Mouse (Mus musculus) neural tube, embryonic 10.5 days (tissue): Measurements from ENCODE around the gene Tspan12.
"Not testable (repeated sequence)": the region's sequence is repeated elsewhere in the genome, so short reads cannot be mapped to it uniquely, and the experiment has no call there.

ENCODE experiments used
- DNase-seq: peaks from one replicate; pipeline ENCODE4 v3.0.0-alpha.2; 2017; ENCODE audit warnings: low spot score; ENCODE audit errors: extremely low spot score

The Tspan12 gene

DNA sequence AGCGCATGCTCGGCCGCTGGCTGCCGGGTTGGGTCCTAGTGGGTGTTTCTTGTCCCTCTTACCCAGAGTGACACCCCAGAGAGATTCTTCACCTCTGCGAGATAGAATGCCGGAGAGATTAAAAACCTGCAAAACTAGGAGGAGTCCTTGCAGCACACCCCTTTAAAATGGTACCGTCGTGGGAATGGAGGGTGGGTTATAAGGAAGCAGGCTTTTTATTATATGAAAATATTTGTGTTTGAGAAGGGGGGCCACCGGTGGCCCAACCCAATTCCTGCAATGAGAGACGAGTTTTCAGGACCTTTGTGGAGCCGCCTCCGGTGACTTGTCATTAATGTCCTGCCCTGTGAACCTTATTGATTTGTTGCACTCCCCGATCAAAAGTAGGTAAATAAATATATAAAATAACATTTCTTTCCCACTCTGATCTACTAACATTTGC, at the start of gene Tspan12:
Tspan12 (minus strand) TSS at position 172 of the 442 bp plus-strand sequence.
- no peak for DNase-seq

DNA sequence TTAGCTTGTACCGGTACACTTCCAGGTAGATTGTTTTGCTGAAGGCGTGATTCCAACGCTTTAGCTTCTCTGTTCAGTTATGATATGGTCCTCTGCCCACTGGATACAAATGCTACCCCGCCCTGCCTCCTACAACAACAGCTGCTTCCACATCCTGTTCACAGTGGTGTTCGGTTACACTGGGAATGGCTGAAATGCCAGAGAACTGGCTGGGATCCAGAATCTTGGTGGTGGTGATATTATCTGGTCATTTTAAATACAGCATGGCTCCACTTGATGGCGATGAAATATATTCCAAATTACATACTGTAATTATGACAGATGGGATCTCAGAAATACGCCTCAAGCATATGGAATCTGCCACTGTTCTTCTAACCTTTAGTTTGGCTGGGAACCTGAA, 42.1 kb upstream of the Tspan12 start:
- DNase-seq: no peak

DNA sequence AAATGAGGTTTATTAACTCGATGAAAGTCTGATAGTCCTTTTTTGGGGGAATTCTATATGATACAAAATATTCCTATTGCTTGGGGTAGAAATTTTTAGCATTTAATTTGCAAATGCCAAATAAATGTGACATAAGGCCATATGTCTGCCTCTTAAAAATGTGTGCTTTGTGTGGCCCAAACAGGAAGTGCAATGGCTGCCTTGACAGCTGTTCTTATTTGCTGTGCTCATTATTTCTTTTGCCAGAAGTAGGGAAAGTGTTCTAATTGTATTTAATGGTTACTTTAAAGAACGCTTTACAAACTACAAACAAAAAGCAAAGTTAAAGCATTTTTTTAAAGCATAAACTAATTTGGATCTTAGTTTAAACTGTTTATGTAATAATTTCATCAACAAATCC, 36.8 kb upstream of the Tspan12 start:
- DNase-seq: no peak

DNA sequence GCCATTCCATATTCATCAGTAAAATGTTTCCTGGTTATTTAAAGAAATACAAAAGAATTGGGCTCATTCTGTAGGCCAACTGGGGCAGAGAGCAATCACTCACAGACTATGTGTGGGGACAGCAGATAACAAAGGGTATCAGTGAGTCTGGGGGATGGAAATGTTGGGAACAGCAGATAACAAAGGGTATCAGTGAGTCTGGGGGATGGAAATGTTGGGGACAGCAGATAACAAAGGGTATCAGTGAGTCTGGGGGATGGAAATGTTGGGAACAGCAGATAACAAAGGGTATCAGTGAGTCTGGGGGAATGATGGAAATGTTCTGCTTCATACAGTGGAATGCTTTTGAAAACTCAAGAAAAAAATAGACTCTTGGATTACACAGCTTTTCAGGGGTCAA, 35.7 kb upstream of the Tspan12 start:
- DNase-seq: not testable (repeated sequence)

DNA sequence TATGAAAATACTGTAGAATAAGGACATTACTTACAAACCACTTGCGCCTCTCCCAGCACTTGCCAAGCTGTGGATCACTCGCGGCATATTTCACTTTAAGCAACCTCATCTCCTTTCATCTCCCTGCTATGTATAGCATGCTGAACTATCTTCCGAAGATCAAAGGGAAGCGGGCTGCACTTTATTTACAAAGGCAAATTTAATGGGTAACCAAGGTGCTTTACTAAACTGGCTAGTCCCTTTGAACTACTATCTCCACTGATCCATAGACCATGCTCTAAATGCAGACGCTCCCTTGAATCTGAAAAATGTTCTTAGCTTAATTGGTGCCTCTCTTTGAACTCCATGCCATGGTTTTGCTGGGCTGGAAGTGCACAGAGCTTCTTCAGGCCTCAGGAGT, 27.2 kb upstream of the Tspan12 start:
- DNase-seq: no peak

DNA sequence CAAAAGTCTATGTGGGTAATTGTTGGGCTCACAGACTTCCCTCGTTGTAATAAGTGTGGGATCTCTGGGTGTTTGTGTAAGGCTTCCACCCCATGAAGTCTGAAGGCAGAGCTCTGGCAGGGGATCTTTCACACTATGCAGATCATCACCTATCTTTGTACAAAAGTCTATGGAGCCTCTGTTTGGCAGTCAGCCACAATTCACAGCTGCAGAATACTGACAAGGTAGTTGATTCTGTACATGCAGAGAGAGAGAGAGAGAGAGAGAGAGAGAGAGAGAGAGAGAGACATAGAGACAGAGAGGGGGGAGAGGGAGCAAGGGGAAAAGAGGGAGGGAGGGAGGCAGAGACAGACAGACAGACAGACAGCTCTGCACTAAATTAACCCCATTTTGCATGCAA, 15.0 kb upstream of the Tspan12 start:
- DNase-seq: no peak

DNA sequence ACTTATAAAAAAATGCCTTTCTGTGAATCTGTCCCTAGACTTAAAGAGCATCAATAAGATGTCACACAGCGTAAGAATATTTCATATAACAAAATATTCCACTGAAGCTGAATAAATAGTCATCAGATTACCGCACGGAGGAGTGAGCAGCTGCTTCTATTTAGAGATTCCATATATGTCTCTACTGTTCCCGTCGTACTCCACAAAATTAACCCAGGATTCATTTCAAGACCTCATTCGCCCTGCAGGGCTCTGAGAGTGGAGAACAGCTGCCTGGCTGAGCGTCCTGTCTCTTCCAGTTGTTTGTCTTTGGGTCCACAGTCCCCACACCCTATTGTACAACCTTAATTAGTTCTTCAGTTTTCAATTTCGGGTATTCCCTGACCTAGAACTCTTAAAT, 11.9 kb upstream of the Tspan12 start:
- no peak for DNase-seq

DNA sequence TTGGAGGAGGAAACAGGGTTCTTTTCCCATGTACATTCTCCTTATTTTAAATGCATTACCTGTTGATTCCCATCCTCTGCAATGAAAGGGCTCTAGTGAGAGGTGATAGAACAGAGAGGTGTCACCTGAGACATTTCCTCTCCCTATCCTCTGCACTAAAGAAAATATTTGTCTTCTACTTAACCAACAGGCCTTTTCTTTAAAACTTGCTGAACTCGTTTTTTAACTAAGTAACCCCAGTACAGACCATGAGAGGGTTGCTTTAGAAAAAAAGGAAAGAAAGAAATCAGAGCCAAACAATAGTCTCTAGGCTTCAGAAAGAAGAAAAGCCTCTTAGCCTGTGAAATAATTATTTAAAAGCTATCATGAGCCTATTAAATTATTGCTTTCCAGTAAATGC, 11.2 kb upstream of the Tspan12 start:
- no peak for DNase-seq

DNA sequence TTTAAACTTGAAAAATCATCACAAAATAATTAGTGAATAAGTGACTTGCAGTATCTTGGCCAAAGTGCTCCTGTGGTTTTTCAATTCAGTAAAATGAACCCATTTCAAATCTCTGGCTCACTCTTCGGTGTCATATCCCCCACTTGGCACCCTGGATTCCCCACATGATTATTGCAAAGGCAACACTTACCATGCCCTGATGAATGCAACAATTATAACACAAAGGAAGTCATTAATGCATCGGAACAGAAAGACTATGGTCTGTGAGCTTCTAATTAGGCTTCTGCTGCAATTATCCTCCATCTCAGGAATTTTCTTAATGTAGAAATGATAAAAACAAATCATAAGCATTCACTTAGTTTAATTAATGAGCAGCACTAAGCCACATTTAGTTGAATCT, 9.0 kb upstream of the Tspan12 start:
- DNase-seq: no peak

DNA sequence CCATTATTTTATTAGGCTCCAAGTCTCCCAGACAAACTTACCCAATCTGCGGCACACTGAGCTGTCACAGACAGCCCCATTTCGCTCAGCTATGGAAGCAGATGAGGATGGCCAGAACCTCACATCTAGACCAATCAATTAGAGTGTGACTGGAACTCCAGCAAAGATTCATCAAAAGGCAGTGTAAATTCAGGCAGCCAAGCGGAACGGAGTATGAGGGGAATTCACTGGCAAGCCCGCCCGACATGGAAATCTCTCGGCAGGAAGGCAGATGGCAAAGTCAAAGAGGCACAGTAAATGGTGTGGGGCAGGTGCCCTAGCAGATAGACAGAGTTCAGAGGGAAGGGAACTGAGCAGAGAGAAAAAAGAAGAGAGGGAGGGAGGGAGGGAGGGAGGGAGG, 5.5 kb upstream of the Tspan12 start:
- DNase-seq: peak; percentile 36

DNA sequence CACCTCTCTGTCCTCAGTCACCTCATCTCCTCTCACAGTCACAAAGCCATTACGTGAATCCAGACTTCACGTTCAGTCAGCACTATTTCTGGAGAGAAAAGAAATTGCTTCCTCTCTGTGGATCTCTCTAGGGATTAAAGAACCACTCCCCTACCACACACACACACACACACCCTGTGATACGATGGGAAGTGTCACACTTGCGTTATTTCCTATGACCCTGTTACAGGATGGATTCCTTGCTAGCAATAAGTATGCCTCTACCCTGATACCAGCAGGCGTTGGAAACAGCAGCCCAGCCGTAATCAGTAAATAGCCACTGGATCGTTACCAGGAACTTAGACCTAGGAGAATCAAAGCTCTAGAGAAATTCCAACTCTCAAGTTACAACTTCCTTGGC, 3.6 kb upstream of the Tspan12 start:
- DNase-seq: no peak

DNA sequence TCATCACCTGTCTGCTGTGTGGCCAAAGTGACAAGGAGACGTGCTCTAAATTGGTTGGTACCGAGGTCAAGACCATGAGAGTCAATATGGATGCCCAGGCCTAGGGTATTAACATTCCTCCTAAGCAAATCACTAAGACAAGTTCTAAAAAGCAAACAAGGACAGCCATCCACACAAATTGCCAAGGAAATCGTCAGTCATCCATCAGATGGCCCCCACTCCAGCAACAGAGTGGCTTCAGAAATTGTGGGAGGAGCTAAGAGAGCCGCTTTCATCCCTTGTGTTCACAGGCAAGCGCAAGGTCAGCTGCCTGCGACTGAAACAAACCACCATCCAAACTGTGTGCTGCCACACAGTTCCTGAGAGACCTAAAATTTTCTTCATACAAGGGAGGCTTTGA, 1.0 kb upstream of the Tspan12 start:
- no peak for DNase-seq

DNA sequence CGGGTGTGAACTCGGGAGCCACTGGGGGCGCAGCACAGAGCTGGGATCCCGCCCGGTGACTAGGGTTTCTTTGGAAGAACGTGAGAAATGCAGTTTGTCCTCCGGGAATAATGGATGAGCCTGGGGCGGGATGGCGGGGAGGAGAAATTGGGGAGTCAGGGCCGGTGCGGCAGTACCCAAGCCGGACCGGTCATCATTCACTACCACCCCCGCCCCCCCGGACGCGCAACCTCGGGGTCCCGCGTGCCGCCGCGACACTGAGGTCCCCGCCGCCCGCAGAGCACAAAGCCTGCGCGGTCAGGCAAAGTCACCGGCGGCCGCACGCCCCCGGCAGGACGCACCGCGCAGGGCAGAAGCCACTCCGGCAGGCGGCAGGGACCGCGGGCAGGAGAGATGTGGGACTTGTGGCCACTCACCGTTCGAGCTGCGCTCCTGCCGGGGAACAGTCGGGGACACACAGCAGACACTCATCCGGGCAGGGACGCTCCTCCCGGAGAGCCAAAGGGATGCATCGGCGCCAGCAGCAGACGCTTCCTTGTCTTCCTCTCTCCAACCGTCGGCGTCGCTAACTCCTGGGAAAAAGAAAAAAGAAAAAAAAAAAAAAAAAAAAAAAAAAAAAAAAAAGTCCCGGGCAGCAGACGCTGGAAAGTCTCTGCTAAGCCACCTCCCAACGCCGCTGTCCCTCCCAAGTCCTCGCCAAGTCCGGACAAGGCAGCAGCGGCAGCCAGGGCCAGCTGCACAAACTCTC, 545 bp downstream of the Tspan12 start:
- DNase-seq: peak; percentile 84

DNA sequence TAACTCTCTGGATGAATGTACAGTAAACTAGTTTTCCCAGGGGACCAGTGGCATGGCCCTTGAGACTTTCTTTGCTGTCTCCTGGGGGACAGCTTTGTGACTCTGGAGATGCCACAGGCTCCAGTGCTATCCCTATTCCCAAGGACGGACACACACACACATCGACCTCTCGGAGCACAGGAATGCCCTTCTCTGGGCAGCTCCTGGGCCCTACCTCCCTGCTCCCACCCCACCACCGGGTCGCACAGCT, 1.0 kb downstream of the Tspan12 start:
- no peak for DNase-seq

DNA sequence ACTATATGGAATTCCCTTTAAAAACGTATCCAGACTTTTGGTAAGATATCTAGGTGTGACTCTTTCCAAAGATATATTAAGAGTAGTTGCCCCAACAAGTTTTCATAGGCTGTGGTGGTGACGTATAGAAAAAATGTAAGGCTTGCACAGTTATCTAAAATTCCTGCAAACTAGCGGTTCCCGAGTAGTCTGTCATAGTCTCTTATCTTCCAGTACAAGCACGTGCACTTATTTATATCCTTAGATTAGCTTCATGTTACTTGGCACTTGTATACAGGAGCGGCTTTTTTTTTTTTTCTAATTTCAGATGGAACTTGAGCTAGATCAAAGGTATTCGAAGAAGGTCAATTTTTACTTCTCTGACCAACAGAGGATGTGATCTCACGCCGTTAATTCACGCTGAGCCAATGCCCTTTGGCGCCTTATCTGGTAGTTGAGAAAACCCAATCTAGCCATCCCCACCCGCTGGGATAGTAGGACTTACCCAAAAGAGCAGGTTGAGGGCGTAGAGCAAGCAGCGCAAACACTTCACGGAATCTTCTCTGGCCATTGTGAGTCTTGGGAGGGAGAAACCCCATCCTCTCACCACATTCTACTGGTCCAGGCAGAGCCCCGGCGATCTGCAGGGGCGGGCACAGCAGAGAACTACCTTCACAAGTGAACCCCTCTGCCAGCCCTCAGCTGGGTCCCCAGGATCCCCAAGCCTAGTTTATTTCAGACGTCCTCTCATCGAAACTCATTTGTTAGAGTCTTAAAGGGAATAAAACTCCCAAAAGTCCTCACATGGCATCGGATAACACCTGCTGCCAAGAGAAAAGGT, 1.6 kb downstream of the Tspan12 start:
- DNase-seq: no peak

DNA sequence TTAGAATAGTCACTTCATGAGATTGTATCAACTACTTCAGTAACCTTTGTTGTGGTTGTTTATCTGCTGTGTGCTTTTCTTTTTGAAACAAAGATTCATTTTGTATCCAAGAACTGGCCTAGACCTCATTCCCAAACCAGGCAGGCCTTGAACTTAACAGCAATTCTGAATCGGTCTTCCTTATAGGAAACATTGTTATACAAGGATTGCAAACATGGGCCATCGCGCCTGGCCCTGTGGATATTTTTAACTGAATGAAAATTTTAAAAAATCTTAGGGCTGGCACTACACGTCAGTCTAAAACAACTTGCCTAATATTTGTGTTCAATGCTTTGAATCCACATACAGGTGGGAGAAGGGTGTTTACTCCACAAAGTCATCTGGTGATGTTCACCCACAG, 3.5 kb downstream of the Tspan12 start:
- no peak for DNase-seq

DNA sequence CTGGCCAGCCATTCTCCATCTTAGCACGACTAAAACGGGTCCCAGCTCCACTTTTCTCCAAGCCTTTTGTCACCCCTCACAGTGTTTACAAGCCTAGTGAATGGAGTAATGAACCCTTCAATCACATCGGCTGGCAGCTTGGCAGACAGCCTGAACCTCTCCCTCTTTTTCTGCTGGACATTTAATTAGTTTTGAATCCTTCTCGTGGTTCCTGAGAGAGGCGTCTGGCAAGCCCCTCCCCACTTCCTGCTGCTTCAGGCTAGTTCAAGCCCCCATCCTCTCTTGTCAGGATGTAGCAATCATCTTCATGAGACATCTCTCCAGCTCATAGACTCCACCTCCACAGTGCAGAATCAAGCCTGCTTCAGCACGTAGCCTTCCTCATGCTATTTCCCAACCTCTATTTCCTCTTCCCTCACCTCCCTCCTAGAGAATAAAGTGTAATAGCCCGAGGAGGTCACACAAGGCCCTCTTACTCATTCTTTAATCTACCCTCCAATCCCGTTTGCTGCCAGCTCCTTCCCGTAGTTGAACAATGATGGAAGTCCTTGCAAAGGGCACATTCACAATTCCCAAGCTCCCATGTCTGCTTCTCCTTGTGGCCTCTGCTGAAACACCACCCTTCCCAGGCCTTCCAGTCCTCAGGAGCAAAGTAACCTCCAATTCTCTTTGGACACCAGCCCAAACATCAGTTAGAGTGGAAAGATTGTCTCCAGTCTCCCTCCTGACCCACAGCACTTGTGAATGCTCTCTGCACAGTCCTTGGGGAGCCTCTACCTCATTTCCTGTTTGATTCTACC, 12.1 kb downstream of the Tspan12 start:
- no peak for DNase-seq

DNA sequence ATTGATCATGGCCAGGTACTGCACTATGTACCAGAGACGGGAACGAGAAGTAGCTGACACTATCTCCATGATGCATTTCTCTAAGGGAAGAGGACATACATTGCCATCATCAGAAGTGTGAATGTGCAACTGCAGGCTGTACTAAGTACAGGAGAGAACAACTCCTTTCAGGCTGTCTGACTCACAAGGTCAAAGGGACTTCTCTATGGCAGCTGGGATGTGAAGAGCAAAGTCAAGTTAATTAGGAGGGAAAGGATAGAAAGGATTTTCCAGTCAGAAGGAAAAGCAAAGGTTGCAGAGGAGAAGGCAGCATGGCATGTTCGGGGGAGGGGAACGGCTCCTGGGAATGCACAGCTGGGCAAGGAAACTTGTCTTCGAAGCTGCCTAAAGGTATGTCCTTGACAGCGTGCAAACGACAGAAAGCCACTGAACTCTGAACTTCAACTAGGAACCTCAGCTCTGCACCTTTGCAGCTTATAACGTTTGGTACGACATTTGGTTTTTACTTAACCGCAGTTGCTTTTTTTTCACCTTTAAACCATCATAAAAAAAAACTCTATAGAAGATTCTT, 13.0 kb downstream of the Tspan12 start:
- DNase-seq: no peak

DNA sequence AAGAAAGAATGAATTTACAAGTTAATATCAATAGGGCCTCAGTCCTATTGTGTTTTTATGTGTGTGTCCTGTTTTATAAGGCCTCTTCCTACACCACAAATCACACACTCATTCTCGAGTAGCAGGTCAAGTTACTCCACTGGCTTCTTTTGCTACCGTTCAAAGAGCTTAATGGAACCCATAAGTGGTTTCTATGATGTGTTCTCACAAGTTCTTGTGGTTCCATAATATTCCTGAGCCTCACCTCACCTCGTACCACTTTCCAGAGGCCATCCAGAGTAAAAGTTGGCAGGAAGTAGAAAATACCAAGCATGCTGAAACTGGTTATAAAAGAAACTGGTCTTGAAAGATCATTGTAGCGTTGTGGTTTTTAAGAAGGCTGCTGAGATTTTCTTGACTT, 18.8 kb downstream of the Tspan12 start:
- no peak for DNase-seq

DNA sequence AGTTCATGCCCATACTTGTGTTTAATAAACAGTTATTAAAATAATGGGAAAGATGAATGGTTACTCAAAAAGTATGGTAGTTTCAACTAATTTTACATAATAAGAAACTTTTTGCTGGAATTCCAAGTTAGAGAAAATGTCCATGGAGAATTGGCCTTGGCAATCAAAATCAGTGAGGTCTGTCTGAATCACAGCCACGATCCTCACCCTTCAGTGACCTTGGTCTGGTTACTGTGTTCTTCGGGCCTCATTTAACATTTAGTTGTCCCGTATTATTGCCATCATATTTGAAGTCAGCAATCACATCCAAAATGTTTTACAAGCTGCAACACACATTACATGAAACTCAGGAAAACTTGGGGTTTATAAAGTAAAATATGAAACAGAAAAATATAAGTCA, 20.4 kb downstream of the Tspan12 start:
- no peak for DNase-seq

DNA sequence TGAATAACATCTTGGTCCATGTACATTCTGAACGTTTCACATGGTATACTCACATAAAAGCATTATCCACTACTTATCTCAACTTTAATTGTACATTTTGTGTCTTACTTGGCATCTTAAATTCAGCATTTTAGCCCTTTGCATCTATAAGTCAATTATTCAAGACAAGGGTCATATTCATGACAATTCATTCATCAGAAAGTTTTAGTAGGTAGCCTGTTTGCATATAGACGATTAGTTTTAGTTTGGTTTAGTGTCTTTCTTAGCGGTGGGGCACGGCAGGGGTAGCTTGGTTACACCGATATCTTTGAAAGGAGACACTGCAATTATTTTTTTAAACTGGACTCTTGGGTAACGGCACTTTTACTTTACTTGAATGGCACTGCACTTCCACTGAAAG, 21.4 kb downstream of the Tspan12 start:
- DNase-seq: no peak

DNA sequence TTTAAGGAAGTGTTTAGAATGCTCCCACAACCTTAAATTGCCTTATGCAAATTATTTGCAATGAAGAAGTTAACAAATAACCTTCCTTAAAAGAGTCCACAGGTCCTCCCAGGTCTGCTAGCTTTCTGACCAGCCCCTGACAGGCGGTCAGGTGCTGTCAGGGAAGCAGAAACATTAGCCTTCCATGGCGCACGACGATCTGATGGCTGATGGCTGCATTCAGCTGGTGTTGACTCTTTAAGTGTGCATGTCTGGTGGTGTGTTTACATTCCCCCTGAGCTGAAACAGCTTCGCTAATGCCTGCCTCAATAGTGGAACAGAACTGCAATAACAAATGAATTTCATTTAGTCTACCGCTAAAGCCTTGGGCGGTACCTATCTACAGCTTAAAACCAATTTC, 22.4 kb downstream of the Tspan12 start:
- no peak for DNase-seq
